ENCODE assay signal across 10 mouse cellular contexts in genomic region chr16:36989999-36990625, GRCm38 (mm10). TPM values are rescaled to one million over a fixed set of nuclear protein-coding genes. Genes with fewer than 3 reads are reported as not detected.
DNase-seq lines count a peak whose midpoint lies in the region; ATAC-seq and TF ChIP-seq lines count a peak whose summit lies in the region.
"Had no signal": no experiment of that assay in that cellular context is flagged by ENCODE, and none has a peak within 500 bp of the region (broad histone marks: within the 10 kb centered on the region; RNA-seq: fewer than 3 reads in every experiment).

Gene Fbxo40 (minus strand): TSS chr16:36990467.

- H3K27ac ChIP-seq in heart, embryonic 10.5 days: peak within 1 kb of the TSS; percentile 84
- H3K27ac ChIP-seq in hindbrain, embryonic 14.5 days: no peak within 1 kb of the TSS
- H3K27ac ChIP-seq: midbrain, embryonic 13.5 days had no signal

- TF ChIP-seq POLR2A in myocyte (IDR thresholded peaks at IDR 0.05; ENCODE audit: insufficient read length, low read depth): no peak

- H3K4me1 ChIP-seq in megakaryocyte, embryonic 14.5 days: peaks cover 40% of the 10 kb centered on the region
- H3K4me1 ChIP-seq in heart, embryonic 10.5 days: peaks cover 30% of the 10 kb centered on the region
- H3K4me1 ChIP-seq in hindbrain, embryonic 14.5 days (replicated peaks; ENCODE audit: control insufficient read depth, insufficient read depth, low read length): no peaks in the 10 kb centered on the region
- H3K4me1 ChIP-seq: midbrain, embryonic 13.5 days had no signal

- H3K4me3 ChIP-seq in megakaryocyte, embryonic 14.5 days (replicated peaks): peak within 1 kb of the TSS; percentile 40
- peak within 1 kb of the TSS; percentile 52 for H3K4me3 ChIP-seq in heart, embryonic 10.5 days
- H3K4me3 ChIP-seq in myocyte: no peak within 1 kb of the TSS
- H3K4me3 ChIP-seq in hindbrain, embryonic 14.5 days (replicated peaks; ENCODE audit: low read length): no peak within 1 kb of the TSS
- H3K4me3 ChIP-seq: midbrain, embryonic 13.5 days had no signal

- no peak for DNase-seq in heart, embryonic 10.5 days (ENCODE audit: low spot score)
- DNase-seq in kidney, adult 9 months: peak; percentile 67
- DNase-seq in hindbrain, embryonic 14.5 days (ENCODE audit: low spot score): no peak
- no peak for DNase-seq in embryo, embryonic 10.5 days (ENCODE audit: low spot score)
- DNase-seq in thymus, postnatal 4 days: no peak
- DNase-seq: liver had no signal

- H3K9me3 ChIP-seq in megakaryocyte, embryonic 14.5 days: peaks cover 9% of the 10 kb centered on the region
- H3K9me3 ChIP-seq in heart, embryonic 10.5 days: no peaks in the 10 kb centered on the region
- no peaks in the 10 kb centered on the region for H3K9me3 ChIP-seq in hindbrain, embryonic 14.5 days (ENCODE audit: control insufficient read depth, low read length)
- H3K9me3 ChIP-seq: midbrain, embryonic 13.5 days had no signal

- H3K36me3 ChIP-seq in megakaryocyte, embryonic 14.5 days (replicated peaks; ENCODE audit: low read length): peaks cover 2% of the 10 kb centered on the region
- H3K36me3 ChIP-seq in heart, embryonic 10.5 days: no peaks in the 10 kb centered on the region
- H3K36me3 ChIP-seq in myocyte (ENCODE audit: control insufficient read depth, insufficient read depth): no peaks in the 10 kb centered on the region
- H3K36me3 ChIP-seq in hindbrain, embryonic 14.5 days (replicated peaks; ENCODE audit: control insufficient read depth, insufficient read depth): no peaks in the 10 kb centered on the region
- H3K36me3 ChIP-seq: midbrain, embryonic 13.5 days had no signal

- peak within 1 kb of the TSS; percentile 60 for H3K4me2 ChIP-seq in myocyte (ENCODE audit: low read depth)
- H3K4me2 ChIP-seq in hindbrain, embryonic 14.5 days (replicated peaks): no peak within 1 kb of the TSS
- H3K4me2 ChIP-seq: midbrain, embryonic 13.5 days had no signal

- no peak within 1 kb of the TSS for H3ac ChIP-seq in myocyte (ENCODE audit: control insufficient read depth, insufficient read length)

- no peak for ATAC-seq in megakaryocyte, adult 5-6 weeks (ENCODE audit: poor library complexity, severe bottlenecking)
- ATAC-seq in hindbrain, embryonic 14.5 days (ENCODE audit: low FRiP score): no peak
- ATAC-seq: midbrain, embryonic 13.5 days had no signal

- WGBS in heart, embryonic 10.5 days: 42% methylated on average over 18 of the region's 18 CpGs
- WGBS in hindbrain, embryonic 14.5 days: 82% methylated on average over 18 of the region's 18 CpGs

- H3K9ac ChIP-seq in hindbrain, embryonic 14.5 days: no peak within 1 kb of the TSS
- H3K9ac ChIP-seq: midbrain, embryonic 13.5 days had no signal

- H3K79me2 ChIP-seq in myocyte (ENCODE audit: control insufficient read depth, insufficient read depth): no peaks in the 10 kb centered on the region

- H3K27me3 ChIP-seq in megakaryocyte, embryonic 14.5 days (replicated peaks): no peaks in the 10 kb centered on the region
- H3K27me3 ChIP-seq in heart, embryonic 10.5 days (ENCODE audit: insufficient read depth, poor library complexity, severe bottlenecking): no peaks in the 10 kb centered on the region
- no peaks in the 10 kb centered on the region for H3K27me3 ChIP-seq in myocyte (ENCODE audit: control insufficient read depth, insufficient read depth, insufficient read length)
- no peaks in the 10 kb centered on the region for H3K27me3 ChIP-seq in hindbrain, embryonic 14.5 days (ENCODE audit: control insufficient read depth, insufficient read depth, low read length)
- H3K27me3 ChIP-seq: midbrain, embryonic 13.5 days had no signal

TF ChIP-seq in myocyte, 11 proteins besides CTCF, POLR2A, EP300 and RAD21:
- TF ChIP-seq MAX (IDR thresholded peaks at IDR 0.05; ENCODE audit: low read depth) (no peak), SRF (IDR thresholded peaks at IDR 0.05; ENCODE audit: control insufficient read depth, insufficient read length, low read depth) (no peak), CEBPB (IDR thresholded peaks at IDR 0.05; ENCODE audit: insufficient read depth, poor library complexity, severe bottlenecking) (no peak), MYOD1 (IDR thresholded peaks at IDR 0.05; ENCODE audit: control insufficient read depth in 1 of 3, insufficient read length in 2 of 3, low read depth in 2 of 3) (peak in 2 of 3 experiments; percentile 23 to 68), MYOG (IDR thresholded peaks at IDR 0.05; ENCODE audit: control insufficient read depth in 1 of 3, insufficient read depth in 1 of 3, insufficient read length in 2 of 3, low read depth in 2 of 3) (peak in 2 of 3 experiments; percentile 12 to 69), REST (IDR thresholded peaks at IDR 0.05; ENCODE audit: insufficient read depth, insufficient read length) (no peak)

RNA-seq across cellular contexts. Expression of gene Fbxo40, which starts in this region (rescaled TPM):
- polyA plus RNA-seq in megakaryocyte, embryonic 14.5 days (2012; ENCODE audit: insufficient read depth, low replicate concordance): 0.09 TPM in 1 of 2 replicates, not detected in the other
- not detected in 2 replicates for total RNA-seq in megakaryocyte, adult 5-6 weeks (2015)
- total RNA-seq in megakaryocyte, adult 5-6 weeks (2017): 0.04 and 0.33 TPM in 2 replicates
- 3.7 and 6.9 TPM in 2 replicates for polyA plus RNA-seq in heart, embryonic 10.5 days (2016; fragmentation: Nextera tagmentation; extraction: Ambion mirVana)
- polyA plus RNA-seq in myocyte (2012; fragmentation: generic; extraction: Trizol): 1.3 TPM
- 0.09 TPM in 1 of 2 replicates, not detected in the other for polyA plus RNA-seq in hindbrain, embryonic 14.5 days (2014; fragmentation: Nextera tagmentation; extraction: Ambion mirVana)
- polyA plus RNA-seq: midbrain, embryonic 13.5 days had no signal

Comparison
In these comparisons a context has a peak if more than half of its experiments do, and no peak if none do; other contexts are left out.
1. H3K4me3 ChIP-seq: peak in megakaryocyte, embryonic 14.5 days (single experiment) and heart, embryonic 10.5 days (single experiment); none in myocyte (single experiment) and hindbrain, embryonic 14.5 days (single experiment).